Mouse (Mus musculus): ENCODE data around the gene Olfr45.

- TF ChIP-seq POLR2A (IDR thresholded peaks at IDR 0.05; ENCODE audit: borderline replicate concordance, low read depth, low read length) (no peak), CTCF (IDR thresholded peaks at IDR 0.05; ENCODE audit: low read depth, low read length) (no peak)
These were observed 51.4 kb downstream of the Olfr45 start for GRCm38 (mm10) chr7:140733162-140733561.
